Mouse (Mus musculus): ENCODE measurements at regions not wholly inside any gene's neighbourhood (a gene's known extent, or its start where the extent isn't known, plus 50 kb on each side); places are given as distances from the start of the nearest gene placed in this dataset.

- in situ Hi-C loops (cut with MboI; ENCODE audit: low pct_ligation_motif_present, low pct_unique_long_range_greater_than_20kb, low sequenced_read_pairs) (no loop called here), dilution Hi-C loops (cut with MboI; ENCODE audit: extremely low pct_ligation_motif_present, extremely low pct_unique_long_range_greater_than_20kb, low sequenced_read_pairs) (no loop called here)
- TF ChIP-seq IRF4 (IDR thresholded peaks at IDR 0.05; ENCODE audit: low read depth, low read length) (no peak), MAZ (IDR thresholded peaks at IDR 0.05; ENCODE audit: low read depth, low read length) (no peak), MAX (IDR thresholded peaks at IDR 0.05; ENCODE audit: low read length) (no peak), NRF1 (IDR thresholded peaks at IDR 0.05; ENCODE audit: low read depth, low read length) (no peak), ZC3H11A (IDR thresholded peaks at IDR 0.05; ENCODE audit: low read depth, low read length) (no peak), TBP (conservative IDR thresholded peaks at IDR 0.05; ENCODE audit: low read depth, low read length) (no peak), CTCF (conservative IDR thresholded peaks at IDR 0.05 in 1 of 2, IDR thresholded peaks at IDR 0.05 in 1 of 2; ENCODE audit: low read depth in 2 of 2, low read length in 2 of 2) (no peak), MYC (IDR thresholded peaks at IDR 0.05; ENCODE audit: low read depth, low read length) (no peak), HCFC1 (IDR thresholded peaks at IDR 0.05; ENCODE audit: low read depth, low read length) (no peak), USF2 (conservative IDR thresholded peaks at IDR 0.05; ENCODE audit: low read depth, low read length) (no peak), NELFE (IDR thresholded peaks at IDR 0.05; ENCODE audit: low read depth, low read length) (no peak), ZMIZ1 (IDR thresholded peaks at IDR 0.05; ENCODE audit: low read depth, low read length) (no peak)
- Histone ChIP-seq H3K79me2 (replicated peaks; ENCODE audit: control insufficient read depth, extremely low read depth, insufficient read depth, poor library complexity, severe bottlenecking) (no peaks in the 10 kb centered on the region), H3K4me2 (ENCODE audit: insufficient read depth, low read depth, poor library complexity, severe bottlenecking) (no peak overlapping the region), H3K4me3 (replicated peaks in 1 of 3; ENCODE audit: low read depth in 2 of 3, low read length in 2 of 3, poor library complexity in 1 of 3) (no peak overlapping the region), H3K36me3 (replicated peaks in 1 of 2; ENCODE audit: control insufficient read depth in 1 of 2, insufficient read depth in 1 of 2, low read length in 1 of 2) (no peaks in the 10 kb centered on the region), H3K27ac (ENCODE audit: insufficient read depth, low read depth) (no peak overlapping the region), H3K27me3 (replicated peaks) (no peaks in the 10 kb centered on the region), H3K9ac (ENCODE audit: insufficient read depth, low read depth) (no peak overlapping the region), H3K9me3 (replicated peaks; ENCODE audit: low read length) (no peaks in the 10 kb centered on the region), H3K4me1 (ENCODE audit: control insufficient read depth in 1 of 2, insufficient read depth in 2 of 2) (peaks cover 0 to 6% of the 10 kb centered on the region in 2 experiments; a peak in 2 of 4 replicates)
- no peak for DNase-seq (ENCODE audit: extremely low read depth)
Measured at GRCm38 (mm10) chr6:148652434-148652833, 178.8 kb downstream of the Ipo8 start.

GRCm38 (mm10) chr6:148647423-148648390 lies 183.6 kb downstream of the Ipo8 start:
- Histone ChIP-seq H3K4me2 (ENCODE audit: insufficient read depth, low read depth, poor library complexity, severe bottlenecking) (no peak overlapping the region), H3K4me1 (ENCODE audit: control insufficient read depth in 1 of 2, insufficient read depth in 2 of 2) (peaks cover 0 to 6% of the 10 kb centered on the region in 2 experiments; a peak in 2 of 4 replicates), H3K4me3 (replicated peaks in 1 of 3; ENCODE audit: low read depth in 2 of 3, low read length in 2 of 3, poor library complexity in 1 of 3) (no peak overlapping the region), H3K79me2 (replicated peaks; ENCODE audit: control insufficient read depth, extremely low read depth, insufficient read depth, poor library complexity, severe bottlenecking) (no peaks in the 10 kb centered on the region), H3K9me3 (replicated peaks; ENCODE audit: low read length) (peaks cover 8% of the 10 kb centered on the region), H3K27ac (ENCODE audit: insufficient read depth, low read depth) (no peak overlapping the region), H3K27me3 (replicated peaks) (no peaks in the 10 kb centered on the region), H3K9ac (ENCODE audit: insufficient read depth, low read depth) (no peak overlapping the region), H3K36me3 (replicated peaks in 1 of 2; ENCODE audit: control insufficient read depth in 1 of 2, insufficient read depth in 1 of 2, low read length in 1 of 2) (no peaks in the 10 kb centered on the region)
- TF ChIP-seq ZC3H11A (IDR thresholded peaks at IDR 0.05; ENCODE audit: low read depth, low read length) (no peak), MAX (IDR thresholded peaks at IDR 0.05; ENCODE audit: low read length) (no peak), ETS1 (conservative IDR thresholded peaks at IDR 0.05; ENCODE audit: low read depth, low read length) (no peak)
- in situ Hi-C loops (cut with MboI; ENCODE audit: low pct_ligation_motif_present, low pct_unique_long_range_greater_than_20kb, low sequenced_read_pairs) (no loop called here), dilution Hi-C loops (cut with MboI; ENCODE audit: extremely low pct_ligation_motif_present, extremely low pct_unique_long_range_greater_than_20kb, low sequenced_read_pairs) (no loop called here)
- DNase-seq (ENCODE audit: extremely low read depth): no peak
